Mouse (Mus musculus): ENCODE data around the gene Rtf1. TPM values are rescaled to one million over a fixed set of nuclear protein-coding genes. Genes with fewer than 3 reads are reported as not detected.

Rtf1 gene
- polyA plus RNA-seq, 1 experiment from 2014 or later = 39.0 TPM

GRCm38 (mm10) chr2:119749260-119749659, 74.4 kb downstream of the Rtf1 start:
- 71% methylated on average over 13 of the region's 13 CpGs for WGBS
- H3K36me3 ChIP-seq (ENCODE audit: control insufficient read depth, insufficient read depth, low read length) = no peaks in the 10 kb centered on the region
- H3K4me1 ChIP-seq (ENCODE audit: control insufficient read depth, insufficient read depth, low read length) = peaks cover 4% of the 10 kb centered on the region; the same call in 1 of the 2 replicates
- H3K27ac ChIP-seq (ENCODE audit: low read length) = no peak overlapping the region
- no peaks in the 10 kb centered on the region for H3K9me3 ChIP-seq (ENCODE audit: control insufficient read depth, low read depth, low read length)
- H3K4me2 ChIP-seq (replicated peaks; ENCODE audit: low read depth, low read length) = no peak overlapping the region
- ATAC-seq (ENCODE audit: insufficient number of reproducible peaks, insufficient read depth, low FRiP score, low read depth) = no peak
- H3K9ac ChIP-seq (replicated peaks; ENCODE audit: low read depth, low read length) = no peak overlapping the region
- no peaks in the 10 kb centered on the region for H3K27me3 ChIP-seq (ENCODE audit: control insufficient read depth, insufficient read depth, low read length)
- no peak overlapping the region for H3K4me3 ChIP-seq (ENCODE audit: low read depth, low read length)

GRCm38 (mm10) chr2:119757601-119758100, 82.8 kb downstream of the Rtf1 start:
- Histone ChIP-seq H3K9ac (replicated peaks; ENCODE audit: low read depth, low read length) (peak overlapping the region; percentile 42), H3K4me1 (ENCODE audit: control insufficient read depth, insufficient read depth, low read length) (peaks cover 3% of the 10 kb centered on the region; the same call in 1 of the 2 replicates), H3K36me3 (ENCODE audit: control insufficient read depth, insufficient read depth, low read length) (no peaks in the 10 kb centered on the region), H3K27ac (ENCODE audit: low read length) (no peak overlapping the region), H3K4me3 (ENCODE audit: low read depth, low read length) (peak overlapping the region; percentile 57), H3K9me3 (ENCODE audit: control insufficient read depth, low read depth, low read length) (no peaks in the 10 kb centered on the region), H3K4me2 (replicated peaks; ENCODE audit: low read depth, low read length) (peak overlapping the region; percentile 99), H3K27me3 (ENCODE audit: control insufficient read depth, insufficient read depth, low read length) (peaks cover 19% of the 10 kb centered on the region)
- peak; percentile 54; the same call in 1 of the 2 replicates for ATAC-seq (ENCODE audit: insufficient number of reproducible peaks, insufficient read depth, low FRiP score, low read depth)
- 2% methylated on average over 26 of the region's 31 CpGs for WGBS

GRCm38 (mm10) chr2:119758101-119758843, 83.4 kb downstream of the Rtf1 start:
- H3K36me3 ChIP-seq (ENCODE audit: control insufficient read depth, insufficient read depth, low read length) = no peaks in the 10 kb centered on the region
- H3K27ac ChIP-seq (ENCODE audit: low read length) = no peak overlapping the region
- peak overlapping the region; percentile 57 for H3K4me3 ChIP-seq (ENCODE audit: low read depth, low read length)
- ATAC-seq (ENCODE audit: insufficient number of reproducible peaks, insufficient read depth, low FRiP score, low read depth) = peak; percentile 51
- H3K9ac ChIP-seq (replicated peaks; ENCODE audit: low read depth, low read length) = peak overlapping the region; percentile 42
- H3K9me3 ChIP-seq (ENCODE audit: control insufficient read depth, low read depth, low read length) = no peaks in the 10 kb centered on the region
- under 1% methylated on average over 66 of the region's 77 CpGs for WGBS
- H3K27me3 ChIP-seq (ENCODE audit: control insufficient read depth, insufficient read depth, low read length) = peaks cover 19% of the 10 kb centered on the region
- H3K4me1 ChIP-seq (ENCODE audit: control insufficient read depth, insufficient read depth, low read length) = peaks cover 3% of the 10 kb centered on the region; the same call in 1 of the 2 replicates
- H3K4me2 ChIP-seq (replicated peaks; ENCODE audit: low read depth, low read length) = peak overlapping the region; percentile 99

- Histone ChIP-seq H3K27me3 (ENCODE audit: control insufficient read depth, insufficient read depth, low read length) (peaks cover 19% of the 10 kb centered on the region), H3K27ac (ENCODE audit: low read length) (no peak overlapping the region), H3K4me1 (ENCODE audit: control insufficient read depth, insufficient read depth, low read length) (peaks cover 3% of the 10 kb centered on the region; the same call in 1 of the 2 replicates), H3K9ac (replicated peaks; ENCODE audit: low read depth, low read length) (0 out of 2 replicates have a peak overlapping the region, but pooled peaks have one; percentile 42), H3K9me3 (ENCODE audit: control insufficient read depth, low read depth, low read length) (no peaks in the 10 kb centered on the region), H3K4me2 (replicated peaks; ENCODE audit: low read depth, low read length) (peak overlapping the region; percentile 99), H3K4me3 (ENCODE audit: low read depth, low read length) (peak overlapping the region; percentile 57), H3K36me3 (ENCODE audit: control insufficient read depth, insufficient read depth, low read length) (peaks cover 4% of the 10 kb centered on the region; the same call in 1 of the 2 replicates)
- 5% methylated on average over 44 of the region's 44 CpGs for WGBS
- no peak for ATAC-seq (ENCODE audit: insufficient number of reproducible peaks, insufficient read depth, low FRiP score, low read depth)
Observed at GRCm38 (mm10) chr2:119758844-119759835, 84.3 kb downstream of the Rtf1 start.

GRCm38 (mm10) chr2:119760251-119760650, 85.4 kb downstream of the Rtf1 start, which contains the start of gene Ltk:
Gene Ltk, minus strand, starts transcription at chr2:119760431.
- peaks cover 3% of the 10 kb centered on the region; the same call in 1 of the 2 replicates for H3K4me1 ChIP-seq (ENCODE audit: control insufficient read depth, insufficient read depth, low read length)
- no peak within 1 kb of the TSS for H3K27ac ChIP-seq (ENCODE audit: low read length)
- no peaks in the 10 kb centered on the region for H3K9me3 ChIP-seq (ENCODE audit: control insufficient read depth, low read depth, low read length)
- no peak within 1 kb of the TSS for H3K4me3 ChIP-seq (ENCODE audit: low read depth, low read length)
- no peak; the same call in 1 of the 2 replicates for ATAC-seq (ENCODE audit: insufficient number of reproducible peaks, insufficient read depth, low FRiP score, low read depth)
- no peak within 1 kb of the TSS for H3K9ac ChIP-seq (replicated peaks; ENCODE audit: low read depth, low read length)
- WGBS = 8% methylated on average over 9 of the region's 9 CpGs
- H3K27me3 ChIP-seq (ENCODE audit: control insufficient read depth, insufficient read depth, low read length) = peaks cover 19% of the 10 kb centered on the region
- peaks cover 10% of the 10 kb centered on the region; the same call in 1 of the 2 replicates for H3K36me3 ChIP-seq (ENCODE audit: control insufficient read depth, insufficient read depth, low read length)
- H3K4me2 ChIP-seq (replicated peaks; ENCODE audit: low read depth, low read length) = no peak within 1 kb of the TSS

GRCm38 (mm10) chr2:119762276-119762675, 87.4 kb downstream of the Rtf1 start:
- WGBS = 58% methylated on average over 1 of the region's 1 CpGs
- no peak for ATAC-seq (ENCODE audit: insufficient number of reproducible peaks, insufficient read depth, low FRiP score, low read depth)
- H3K4me1 ChIP-seq (ENCODE audit: control insufficient read depth, insufficient read depth, low read length) = peaks cover 3% of the 10 kb centered on the region; the same call in 1 of the 2 replicates
- no peak overlapping the region for H3K4me2 ChIP-seq (replicated peaks; ENCODE audit: low read depth, low read length)
- H3K27me3 ChIP-seq (ENCODE audit: control insufficient read depth, insufficient read depth, low read length) = peaks cover 12% of the 10 kb centered on the region
- no peak overlapping the region for H3K27ac ChIP-seq (ENCODE audit: low read length)
- H3K9ac ChIP-seq (replicated peaks; ENCODE audit: low read depth, low read length) = no peak overlapping the region
- H3K9me3 ChIP-seq (ENCODE audit: control insufficient read depth, low read depth, low read length) = no peaks in the 10 kb centered on the region
- no peak overlapping the region for H3K4me3 ChIP-seq (ENCODE audit: low read depth, low read length)
- H3K36me3 ChIP-seq (ENCODE audit: control insufficient read depth, insufficient read depth, low read length) = peaks cover 19% of the 10 kb centered on the region; the same call in 1 of the 2 replicates

GRCm38 (mm10) chr2:119763924-119764323, 89.1 kb downstream of the Rtf1 start:
- H3K4me1 ChIP-seq (ENCODE audit: control insufficient read depth, insufficient read depth, low read length) = no peaks in the 10 kb centered on the region; the same call in 1 of the 2 replicates

GRCm38 (mm10) chr2:119767246-119767645, 92.4 kb downstream of the Rtf1 start:
- H3K9ac ChIP-seq (replicated peaks; ENCODE audit: low read depth, low read length) = no peak overlapping the region
- no peaks in the 10 kb centered on the region for H3K27me3 ChIP-seq (ENCODE audit: control insufficient read depth, insufficient read depth, low read length)
- no peaks in the 10 kb centered on the region for H3K9me3 ChIP-seq (ENCODE audit: control insufficient read depth, low read depth, low read length)
- 95% methylated on average over 6 of the region's 6 CpGs for WGBS
- peaks cover 47% of the 10 kb centered on the region for H3K36me3 ChIP-seq (ENCODE audit: control insufficient read depth, insufficient read depth, low read length)
- no peak overlapping the region for H3K27ac ChIP-seq (ENCODE audit: low read length)
- no peak overlapping the region for H3K4me3 ChIP-seq (ENCODE audit: low read depth, low read length)
- H3K4me2 ChIP-seq (replicated peaks; ENCODE audit: low read depth, low read length) = no peak overlapping the region
- ATAC-seq (ENCODE audit: insufficient number of reproducible peaks, insufficient read depth, low FRiP score, low read depth) = no peak
- H3K4me1 ChIP-seq (ENCODE audit: control insufficient read depth, insufficient read depth, low read length) = no peaks in the 10 kb centered on the region

More at GRCm38 (mm10) chr2:119763924-119764323, 89.1 kb downstream of the Rtf1 start:
- peaks cover under 1% of the 10 kb centered on the region; the same call in 1 of the 2 replicates for H3K27me3 ChIP-seq (ENCODE audit: control insufficient read depth, insufficient read depth, low read length)
- H3K4me3 ChIP-seq (ENCODE audit: low read depth, low read length) = no peak overlapping the region
- no peaks in the 10 kb centered on the region for H3K9me3 ChIP-seq (ENCODE audit: control insufficient read depth, low read depth, low read length)
- H3K27ac ChIP-seq (ENCODE audit: low read length) = no peak overlapping the region
- no peak overlapping the region for H3K4me2 ChIP-seq (replicated peaks; ENCODE audit: low read depth, low read length)
- 65% methylated on average over 4 of the region's 4 CpGs for WGBS
- no peak overlapping the region for H3K9ac ChIP-seq (replicated peaks; ENCODE audit: low read depth, low read length)
- no peak for ATAC-seq (ENCODE audit: insufficient number of reproducible peaks, insufficient read depth, low FRiP score, low read depth)
- H3K36me3 ChIP-seq (ENCODE audit: control insufficient read depth, insufficient read depth, low read length) = peaks cover 29% of the 10 kb centered on the region; the same call in 1 of the 2 replicates

Data from stomach, embryonic 14.5 days (tissue).